Mouse (Mus musculus) Muller cell, postnatal 12 days (primary cell): ENCODE data around the gene Polg2.
"Not testable (repeated sequence)": the region's sequence is repeated elsewhere in the genome, so short reads cannot be mapped to it uniquely, and the experiment has no call there.

Experiments
- DNase-seq: peaks from one replicate; pipeline ENCODE4 v3.0.0-alpha.2; 2015; ENCODE audit errors: inconsistent ontology term

Gene Polg2

GRCm38 (mm10) chr11:106724916-106725235 is 54.5 kb downstream of the Polg2 start:
- not testable (repeated sequence) for DNase-seq

- DNase-seq, result no peak
Observed at GRCm38 (mm10) chr11:106724176-106724915, 55.0 kb downstream of the Polg2 start.

- DNase-seq, result no peak
Observed at GRCm38 (mm10) chr11:106723611-106724125, 55.7 kb downstream of the Polg2 start.

GRCm38 (mm10) chr11:106722831-106723361 is 56.4 kb downstream of the Polg2 start:
- DNase-seq, result peak; percentile 24

GRCm38 (mm10) chr11:106720379-106720778 is 59.0 kb downstream of the Polg2 start:
- no peak for DNase-seq
